Mouse (Mus musculus) limb, embryonic 14.5 days (tissue): ENCODE data around the gene Cog6. TPM values are rescaled to one million over a fixed set of nuclear protein-coding genes. Genes with fewer than 3 reads are reported as not detected.
"Not testable (repeated sequence)": the region's sequence is repeated elsewhere in the genome, so short reads cannot be mapped to it uniquely, and the experiment has no call there.

Source experiments
- ATAC-seq: fragments of 200-750 bp; cut with Nextera tagmentation; 2 replicates; pipeline ENCODE4 v1.8.0; 2017; ENCODE audit warnings: low read depth, moderate number of reproducible peaks, moderate TSS enrichment; ENCODE audit not compliant: low FRiP score
- DNase-seq: peaks from one replicate; pipeline ENCODE4 v3.0.0-alpha.2; 2015; ENCODE audit warnings: low spot score
- H3K27ac ChIP-seq: fragments of 300-500 bp; sonication (generic); replicated peaks from 2 replicates; pipeline ENCODE4 v1.5.1; 2014; ENCODE audit warnings: low read depth, mild to moderate bottlenecking, low read length, moderate library complexity, mixed read lengths
- H3K27me3 ChIP-seq: fragments of 300-500 bp; sonication (generic); 2 replicates; pipeline ENCODE4 v1.6.1; 2014; ENCODE audit warnings: low read length, mixed read lengths; ENCODE audit not compliant: control insufficient read depth, insufficient read depth
- H3K36me3 ChIP-seq: fragments of 300-500 bp; sonication (generic); 2 replicates; pipeline ENCODE4 v1.6.1; 2014; ENCODE audit warnings: mild to moderate bottlenecking, low read length, moderate library complexity, mixed read lengths; ENCODE audit not compliant: control insufficient read depth, insufficient read depth
- H3K4me1 ChIP-seq: fragments of 300-500 bp; sonication (generic); 2 replicates; pipeline ENCODE4 v1.6.1; 2014; ENCODE audit warnings: antibody characterized with exemption, low read length, mixed read lengths; ENCODE audit not compliant: control insufficient read depth, insufficient read depth
- H3K4me2 ChIP-seq: fragments of 300-500 bp; sonication (generic); replicated peaks from 2 replicates; pipeline ENCODE4 v1.6.1; 2014; ENCODE audit warnings: low read depth, mild to moderate bottlenecking, low read length, moderate library complexity; ENCODE audit not compliant: severe bottlenecking
- H3K4me3 ChIP-seq: fragments of 300-500 bp; sonication (generic); replicated peaks from 2 replicates; pipeline ENCODE4 v1.5.1; 2014; ENCODE audit warnings: low read length
- H3K9ac ChIP-seq: fragments of 300-500 bp; sonication (generic); 2 replicates; pipeline ENCODE4 v1.6.1; 2014; ENCODE audit warnings: mild to moderate bottlenecking, low read depth, low read length, moderate library complexity; ENCODE audit not compliant: severe bottlenecking
- H3K9me3 ChIP-seq: fragments of 300-500 bp; sonication (generic); 2 replicates; pipeline ENCODE4 v1.6.1; 2016; ENCODE audit warnings: low read length; ENCODE audit not compliant: control insufficient read depth
- POLR2A ChIP-seq: fragments of 200-500 bp; IDR thresholded peaks from 2 replicates; pipeline ENCODE4 v1.8.0; 2012; ENCODE audit warnings: inconsistent platforms, mild to moderate bottlenecking, moderate library complexity, borderline replicate concordance; ENCODE audit not compliant: insufficient read depth, insufficient read length; ENCODE audit errors: extremely low read depth
- WGBS: fragments of 180-500 bp; shearing (Covaris S2); extraction: QIAGEN DNeasy Blood & Tissue Kit; methylation state at CpG from one replicate; pipeline ENCODE4 v1.1.7; 2014; 5-methylcytosine and 5-hydroxymethylcytosine counted together
- polyA plus RNA-seq, 2 experiments: library from polyadenylated mRNA; depleted of rRNA in 1 of 2; stranded (reverse) in 1 of 2; unstranded in 1 of 2; fragments of >200 nt; fragmentation: Nextera tagmentation in 1 of 2; extraction: Ambion mirVana in 1 of 2; gene quantifications; 2 replicates each; pipeline versions ENCODE4 v1.2.1 to v1.2.3; 2012 to 2014

Gene Cog6
- polyA plus RNA-seq, 2 experiments = 41.3 to 52.8 TPM

GRCm38 (mm10) chr3:52996635-52997034 is 20.4 kb downstream of the Cog6 start:
- H3K27me3 ChIP-seq = no peaks in the 10 kb centered on the region
- no peak overlapping the region for H3K27ac ChIP-seq
- TF ChIP-seq POLR2A = no peak
- no peak overlapping the region for H3K4me2 ChIP-seq
- H3K4me1 ChIP-seq = no peaks in the 10 kb centered on the region
- peaks cover 73% of the 10 kb centered on the region for H3K36me3 ChIP-seq
- WGBS = 94% methylated on average over 5 of the region's 5 CpGs
- H3K9me3 ChIP-seq = no peaks in the 10 kb centered on the region
- DNase-seq (no peak), ATAC-seq (no peak)
- H3K4me3 ChIP-seq = no peak overlapping the region
- H3K9ac ChIP-seq = no peak overlapping the region

DNA sequence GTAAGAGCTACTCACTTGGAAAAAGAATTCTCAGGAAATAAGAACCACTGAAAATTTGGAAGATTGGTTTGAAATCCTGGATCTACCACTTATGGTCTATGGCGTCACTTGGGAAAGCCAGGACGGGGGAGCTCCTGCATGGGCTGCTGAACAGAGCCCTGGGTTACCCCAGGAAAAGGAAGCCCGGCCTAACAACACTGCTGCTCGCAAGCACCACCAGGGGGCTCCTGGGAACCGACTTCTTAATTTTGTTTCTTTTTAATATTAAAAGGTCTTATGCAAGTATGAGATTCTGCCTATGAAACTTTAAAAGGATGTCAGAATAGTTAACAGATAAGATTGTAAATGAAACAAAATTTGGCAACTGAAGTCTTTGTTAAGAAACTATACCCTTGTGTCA is 22.4 kb downstream of the Cog6 start:
- DNase-seq = no peak
- 70% methylated on average over 5 of the region's 5 CpGs for WGBS
- ATAC-seq = no peak
- H3K4me1 ChIP-seq = no peaks in the 10 kb centered on the region
- TF ChIP-seq POLR2A = no peak
- no peak overlapping the region for H3K9ac ChIP-seq
- no peaks in the 10 kb centered on the region for H3K9me3 ChIP-seq
- no peaks in the 10 kb centered on the region for H3K27me3 ChIP-seq
- H3K36me3 ChIP-seq = peaks cover 67% of the 10 kb centered on the region
- H3K27ac ChIP-seq = no peak overlapping the region
- H3K4me3 ChIP-seq = no peak overlapping the region
- H3K4me2 ChIP-seq = no peak overlapping the region

DNA sequence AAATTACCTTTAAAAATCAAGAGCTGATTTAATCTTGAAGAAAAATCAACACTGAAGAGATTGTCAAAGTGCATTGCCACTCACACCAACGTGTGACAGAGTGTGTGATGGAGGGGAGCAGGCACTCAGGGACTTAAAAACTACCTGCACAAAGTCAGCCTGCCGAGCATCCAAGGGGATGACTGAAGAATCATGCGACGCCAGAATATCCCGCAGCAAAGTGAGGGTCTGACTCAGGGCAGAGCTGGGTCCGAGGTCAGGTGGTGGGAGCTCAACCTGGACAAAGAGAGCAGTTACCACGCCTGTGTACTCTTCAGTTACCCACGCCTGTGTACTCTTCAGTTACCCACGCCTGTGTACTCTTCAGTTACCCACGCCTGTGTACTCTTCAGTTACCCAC is 23.7 kb downstream of the Cog6 start:
- peaks cover 67% of the 10 kb centered on the region for H3K36me3 ChIP-seq
- TF ChIP-seq POLR2A = no peak
- 82% methylated on average over 8 of the region's 10 CpGs for WGBS
- H3K27ac ChIP-seq = no peak overlapping the region
- no peak overlapping the region for H3K4me2 ChIP-seq
- no peak for ATAC-seq
- no peak for DNase-seq
- no peak overlapping the region for H3K4me3 ChIP-seq
- H3K27me3 ChIP-seq = no peaks in the 10 kb centered on the region
- H3K9ac ChIP-seq = no peak overlapping the region
- no peaks in the 10 kb centered on the region for H3K9me3 ChIP-seq
- no peaks in the 10 kb centered on the region for H3K4me1 ChIP-seq

DNA sequence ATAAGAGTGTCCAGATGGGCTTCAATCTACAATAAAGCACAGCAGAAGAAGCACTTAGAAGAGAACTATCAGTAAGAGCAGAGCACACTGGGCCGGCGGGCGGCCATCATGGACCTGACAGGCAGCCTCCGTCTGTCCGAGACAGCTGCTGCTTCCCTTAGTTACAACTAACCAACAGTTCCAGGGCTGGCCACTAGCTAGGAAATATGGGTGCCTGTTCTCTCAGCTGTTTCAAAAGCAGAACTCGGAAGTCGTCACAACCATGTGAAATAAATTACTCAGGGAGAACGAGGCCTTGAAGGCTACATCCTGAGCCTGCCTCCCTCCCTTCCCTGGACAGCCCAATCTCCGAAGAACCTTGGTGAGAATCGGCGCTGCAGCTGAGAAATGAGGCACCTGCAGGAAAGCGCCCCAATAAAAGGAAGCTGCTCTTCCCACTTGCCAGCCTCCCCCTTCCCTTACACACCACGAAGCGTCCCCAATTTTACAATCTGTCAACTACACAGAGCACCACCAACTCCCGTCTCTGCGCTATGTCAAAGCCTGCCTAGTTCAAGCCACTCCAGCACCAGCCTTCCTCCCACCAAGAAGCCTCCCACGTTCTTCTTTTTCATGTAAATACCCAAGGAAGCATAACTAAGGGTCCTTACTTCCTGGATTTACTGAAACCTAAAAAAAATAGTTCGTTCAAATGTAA is 26.8 kb downstream of the Cog6 start:
- Histone ChIP-seq H3K9ac (no peak overlapping the region), H3K36me3 (peaks cover 70% of the 10 kb centered on the region), H3K4me3 (no peak overlapping the region), H3K4me2 (no peak overlapping the region), H3K27ac (no peak overlapping the region), H3K9me3 (no peaks in the 10 kb centered on the region), H3K4me1 (no peaks in the 10 kb centered on the region), H3K27me3 (no peaks in the 10 kb centered on the region)
- 54% methylated on average over 18 of the region's 18 CpGs for WGBS
- TF ChIP-seq POLR2A = no peak
- ATAC-seq (no peak), DNase-seq (no peak)

DNA sequence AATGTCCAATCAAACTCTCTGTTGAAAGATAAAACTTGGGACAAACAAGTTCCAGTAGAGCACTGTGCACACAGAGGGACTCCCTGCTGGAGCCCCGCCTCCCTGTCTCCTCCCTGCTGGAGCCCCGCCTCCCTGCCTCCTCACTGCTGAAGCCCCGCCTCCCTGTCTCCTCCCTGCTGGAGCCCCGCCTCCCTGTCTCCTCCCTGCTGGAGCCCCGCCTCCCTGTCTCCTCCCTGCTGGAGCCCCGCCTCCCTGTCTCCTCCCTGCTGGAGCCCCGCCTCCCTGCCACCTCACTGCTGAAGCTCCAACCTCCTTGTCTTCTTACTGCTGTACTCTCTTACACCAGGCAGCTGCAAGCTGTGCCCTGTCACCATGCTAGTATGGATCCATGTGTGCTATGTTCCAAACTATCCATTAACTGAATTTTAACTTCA is 31.5 kb downstream of the Cog6 start:
- peaks cover 63% of the 10 kb centered on the region for H3K36me3 ChIP-seq
- H3K4me1 ChIP-seq, ATAC-seq, H3K9me3 ChIP-seq, H3K4me2 ChIP-seq, H3K27ac ChIP-seq, H3K27me3 ChIP-seq, H3K4me3 ChIP-seq, DNase-seq, H3K9ac ChIP-seq: not testable (repeated sequence)
- 53% methylated on average over 7 of the region's 7 CpGs for WGBS
